Mouse (Mus musculus): ENCODE measurements around the gene Actr5.

DNA sequence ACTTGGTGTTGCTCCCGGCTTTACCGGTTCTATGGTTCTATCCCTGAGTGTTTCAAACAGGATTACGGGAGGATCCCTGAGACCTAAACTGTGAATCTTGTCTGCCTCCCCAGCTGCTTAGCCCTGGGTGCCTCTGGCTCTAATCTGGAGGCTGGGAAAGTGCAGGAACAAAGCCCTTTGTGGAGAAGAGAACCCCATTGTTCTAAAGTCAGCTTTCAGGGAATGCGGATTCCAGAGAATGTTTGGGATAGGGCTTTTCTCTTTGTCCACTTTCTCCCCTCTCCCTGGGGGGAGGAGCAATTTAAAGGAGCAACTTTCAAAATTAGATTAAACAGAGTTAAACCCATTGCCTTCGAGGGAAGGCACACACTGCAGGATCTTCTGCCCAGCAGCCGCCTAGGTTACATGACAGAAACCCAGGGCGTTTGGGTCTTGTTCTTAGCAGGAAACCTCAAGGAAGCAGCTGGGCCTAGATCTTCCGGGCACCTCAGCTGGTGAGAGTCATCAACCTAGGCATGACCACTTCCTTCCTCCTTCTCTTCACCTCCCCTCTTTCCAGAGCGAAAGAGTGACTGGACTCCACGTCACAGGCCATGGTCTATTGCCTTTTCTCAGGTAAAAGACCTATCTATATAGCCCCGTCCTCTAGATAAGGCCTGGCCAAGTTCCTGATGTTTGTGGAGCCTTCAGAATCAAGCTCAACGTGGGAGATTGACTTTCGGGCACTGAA lies 41.5 kb downstream of the Actr5 start:
- TF ChIP-seq CTCF (IDR thresholded peaks at IDR 0.05; ENCODE audit: low read depth) (no peak), EP300 (IDR thresholded peaks at IDR 0.05; ENCODE audit: low read depth) (no peak)

Data from liver, embryonic 14.5 days (tissue).